Mouse (Mus musculus) heart, postnatal 0 days (tissue): Measurements from ENCODE around the gene Mrpl53.

Experiments used
- CTCF ChIP-seq: IDR thresholded peaks from 2 replicates; pipeline ENCODE4 v1.5.1; 2016; ENCODE audit warnings: antibody characterized with exemption, control low read depth, low read depth
- EP300 ChIP-seq: IDR thresholded peaks from 2 replicates; pipeline ENCODE4 v1.6.1; 2016; ENCODE audit warnings: antibody characterized with exemption, low read depth

- TF ChIP-seq CTCF (no peak), EP300 (no peak)
These were observed 34.0 kb downstream of the Mrpl53 start for GRCm38 (mm10) chr6:83142886-83143285.
